Comparison of ENCODE assay signal across 15 mouse cellular contexts in the genomic region with DNA sequence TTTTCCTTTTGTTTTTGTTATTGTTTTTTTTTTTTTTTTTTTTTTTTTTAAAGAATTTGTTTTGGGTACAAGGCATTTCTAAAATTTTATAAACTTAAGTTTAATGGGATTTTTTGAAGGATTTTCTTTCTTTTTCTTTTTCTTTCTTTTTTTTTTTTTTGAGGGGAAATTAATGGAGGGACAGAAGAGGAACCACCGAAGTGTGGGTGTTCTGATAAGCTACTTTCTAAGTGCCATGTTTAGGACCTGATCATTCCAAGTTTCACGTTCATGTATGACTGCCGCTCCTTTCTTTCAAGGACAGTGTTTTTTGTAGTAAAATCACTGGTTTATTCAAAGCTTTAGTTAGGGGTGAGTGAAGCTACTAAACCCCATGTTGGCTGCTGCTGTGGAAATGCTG.
"Had no signal": no experiment of that assay in that cellular context is flagged by ENCODE, and none has a peak within 500 bp of the region (broad histone marks: within the 10 kb centered on the region; RNA-seq: fewer than 3 reads in every experiment).

No protein-coding gene starts in this region.

- H3K27ac ChIP-seq: neural tube, embryonic 15.5 days; stomach, embryonic 15.5 days; stomach, postnatal 0 days had no signal

- H3K4me1 ChIP-seq: neural tube, embryonic 15.5 days; stomach, embryonic 15.5 days had no signal

- H3K27me3 ChIP-seq: neural tube, embryonic 15.5 days; stomach, embryonic 15.5 days had no signal

- H3K4me3 ChIP-seq: neural tube, embryonic 15.5 days; stomach, embryonic 15.5 days had no signal

- DNase-seq: retina, postnatal 1 day; right cerebral cortex, adult 18-20 months; right cerebral cortex, postnatal 14 days; right cerebral cortex, postnatal 25 days; right cerebral cortex, postnatal 4 days; spleen, adult 18-20 months; thymus, adult 18-20 months; thymus, adult 2 months; thymus, postnatal 14 days; thymus, postnatal 25 days; thymus, postnatal 36 days; thymus, postnatal 4 days had no signal

- H3K4me2 ChIP-seq: neural tube, embryonic 15.5 days; stomach, embryonic 15.5 days had no signal

- H3K9me3 ChIP-seq: neural tube, embryonic 15.5 days; stomach, embryonic 15.5 days had no signal

- H3K9ac ChIP-seq: neural tube, embryonic 15.5 days; stomach, embryonic 15.5 days had no signal
